Mouse (Mus musculus) ovary, postnatal 14 days (tissue): ENCODE results near the gene Il12rb1.

Source experiments
- DNase-seq: peaks from one replicate; pipeline ENCODE4 v3.0.0; 2022; ENCODE audit warnings: low spot score

Gene Il12rb1

GRCm38 (mm10) chr8:70850947-70851346, 42.7 kb downstream of the Il12rb1 start:
- no peak for DNase-seq

GRCm38 (mm10) chr8:70851837-70852236, 43.6 kb downstream of the Il12rb1 start:
- no peak for DNase-seq

GRCm38 (mm10) chr8:70852595-70853231, 44.5 kb downstream of the Il12rb1 start:
- no peak for DNase-seq

- DNase-seq = no peak
These were observed 45.6 kb downstream of the Il12rb1 start for GRCm38 (mm10) chr8:70853863-70854262.

GRCm38 (mm10) chr8:70856028-70856427, 47.8 kb downstream of the Il12rb1 start:
- DNase-seq = no peak

GRCm38 (mm10) chr8:70856541-70857197, 48.4 kb downstream of the Il12rb1 start:
- peak; percentile 57 for DNase-seq

GRCm38 (mm10) chr8:70857516-70857915, 49.3 kb downstream of the Il12rb1 start:
- DNase-seq = no peak

GRCm38 (mm10) chr8:70862824-70863641, 54.8 kb downstream of the Il12rb1 start, which contains the start of gene Kcnn1:
Kcnn1 (minus strand) TSS chr8:70863258.
- DNase-seq = no peak

GRCm38 (mm10) chr8:70863956-70864711, 55.9 kb downstream of the Il12rb1 start:
- DNase-seq = no peak

GRCm38 (mm10) chr8:70864712-70865221, 56.5 kb downstream of the Il12rb1 start:
- no peak for DNase-seq

GRCm38 (mm10) chr8:70865350-70866000, 57.2 kb downstream of the Il12rb1 start:
- peak; percentile 98 for DNase-seq

- no peak for DNase-seq
These were observed 57.8 kb downstream of the Il12rb1 start for GRCm38 (mm10) chr8:70866001-70866520.

- DNase-seq = no peak
These were observed 58.3 kb downstream of the Il12rb1 start for GRCm38 (mm10) chr8:70866566-70866965.

GRCm38 (mm10) chr8:70868559-70869198, 60.4 kb downstream of the Il12rb1 start:
- DNase-seq = no peak

GRCm38 (mm10) chr8:70869199-70869571, 60.9 kb downstream of the Il12rb1 start:
- DNase-seq = no peak

- peak; percentile 68 for DNase-seq
These were observed 61.4 kb downstream of the Il12rb1 start for GRCm38 (mm10) chr8:70869601-70870041.
